Mouse (Mus musculus) adrenal gland, adult 2 months (tissue): ENCODE results near the gene Unc80. TPM values are rescaled to one million over a fixed set of nuclear protein-coding genes. Genes with fewer than 3 reads are reported as not detected.

Experiments
- DNase-seq: peaks from one replicate; pipeline ENCODE4 v3.0.0; 2021
- polyA plus RNA-seq: library from polyadenylated mRNA; depleted of rRNA; stranded (reverse); fragments of >200 nt; gene quantifications from 2 replicates; pipeline ENCODE4 v1.2.3, GENCODE M21; 2012; rRNA removed
- total RNA-seq, 2 experiments: library from RNA; stranded (reverse); gene quantifications; 2 replicates each; pipeline ENCODE4 v1.2.3; 2021

Unc80 gene
- total and polyA plus RNA-seq, 3 experiments: 1.2 to 11.9 (median 9.6) TPM

DNA sequence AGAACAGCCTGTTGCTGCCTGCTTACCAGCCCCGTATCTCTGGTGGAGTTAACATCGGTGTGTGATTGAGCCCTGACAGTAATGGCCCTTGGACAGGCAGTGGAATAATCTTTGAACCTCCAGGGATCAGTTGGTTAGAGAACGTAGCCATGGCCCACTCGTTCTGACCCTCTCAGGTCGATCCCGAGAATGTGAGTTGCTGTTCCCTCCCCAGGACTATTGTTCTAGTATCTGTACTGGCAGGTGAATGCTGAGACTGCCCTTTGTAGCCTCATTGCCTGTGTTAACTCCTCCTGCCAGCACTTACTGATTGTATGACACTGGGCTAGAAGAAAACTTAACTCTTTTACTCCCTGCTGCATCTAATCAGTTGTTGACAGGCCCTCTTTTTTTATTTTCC lies 236.4 kb downstream of the Unc80 start:
- no peak for DNase-seq

DNA sequence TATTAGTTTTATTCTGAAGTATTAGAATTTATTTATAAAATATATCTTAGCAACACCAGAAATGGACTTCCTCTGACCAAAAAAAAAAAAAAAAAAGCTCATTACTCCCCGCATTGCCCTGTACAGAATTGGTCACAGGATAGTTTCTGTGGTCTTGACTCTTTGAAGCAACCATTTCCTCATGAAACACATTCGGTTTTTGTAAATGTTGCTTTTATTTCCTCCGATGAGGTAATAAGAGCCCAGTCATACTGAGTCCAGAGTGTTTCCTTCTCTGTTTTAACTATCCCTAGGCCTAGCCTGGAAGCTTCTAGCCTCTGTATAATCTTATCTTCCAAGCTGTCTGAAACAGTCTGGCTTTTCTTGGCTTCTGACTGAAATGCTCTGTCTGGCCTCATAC lies 244.7 kb downstream of the Unc80 start:
- DNase-seq: no peak

DNA sequence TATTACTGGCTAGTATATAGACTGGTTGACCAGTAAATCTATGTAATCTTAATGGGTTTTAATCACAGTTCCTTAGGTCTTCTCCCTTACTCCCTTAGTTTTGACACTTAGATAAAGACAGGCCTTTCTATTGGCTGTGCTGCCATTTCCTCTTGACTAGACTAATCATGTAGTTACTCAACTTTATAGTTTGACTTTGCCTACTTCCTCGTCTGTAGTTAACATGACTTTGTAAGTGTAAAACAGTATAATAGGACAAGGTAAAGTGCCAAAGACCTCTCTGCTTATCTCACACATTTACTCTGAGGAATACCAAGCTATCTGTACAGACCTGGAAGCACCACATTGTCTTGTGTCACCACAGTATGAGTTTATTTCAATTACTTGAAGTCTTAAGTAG lies 262.4 kb downstream of the Unc80 start:
- DNase-seq: no peak

Other genes starting within 250 kb of the Unc80 start
- gene Rpe, start 232.5 kb downstream of the Unc80 start, total RNA-seq: 10 to 100 TPM; 74.5 to 81.4 TPM
- gene Rpe, start 232.5 kb downstream of the Unc80 start, polyA plus RNA-seq: 25.7 and 26.0 TPM in 2 replicates